Mouse (Mus musculus) forebrain, embryonic 15.5 days (tissue): ENCODE measurements around the gene Grb10. TPM values are rescaled to one million over a fixed set of nuclear protein-coding genes. Genes with fewer than 3 reads are reported as not detected.

Source experiments
- ATAC-seq: fragments of 200-750 bp; cut with Nextera tagmentation; replicated peaks from 2 replicates; pipeline ENCODE4 v1.8.0; 2017; ENCODE audit warnings: mild to moderate bottlenecking, moderate TSS enrichment, moderate library complexity
- H3K27ac ChIP-seq: fragments of 300-500 bp; sonication (generic); replicated peaks from 2 replicates; pipeline ENCODE4 v1.5.1; 2015; ENCODE audit warnings: mild to moderate bottlenecking, inconsistent platforms
- H3K27me3 ChIP-seq: fragments of 300-500 bp; sonication (generic); 2 replicates; pipeline ENCODE4 v1.6.1; 2015; ENCODE audit warnings: inconsistent platforms
- H3K36me3 ChIP-seq: fragments of 300-500 bp; sonication (generic); 2 replicates; pipeline ENCODE4 v1.6.1; 2015; ENCODE audit warnings: mild to moderate bottlenecking, inconsistent platforms
- H3K4me1 ChIP-seq: fragments of 300-500 bp; sonication (generic); 2 replicates; pipeline ENCODE4 v1.6.1; 2015; ENCODE audit warnings: inconsistent platforms
- H3K4me2 ChIP-seq: fragments of 300-500 bp; sonication (generic); replicated peaks from 2 replicates; pipeline ENCODE4 v1.6.1; 2015; ENCODE audit warnings: mild to moderate bottlenecking, inconsistent platforms
- H3K4me3 ChIP-seq: fragments of 300-500 bp; sonication (generic); 2 replicates; pipeline ENCODE4 v1.5.1; 2015; ENCODE audit warnings: mild to moderate bottlenecking, inconsistent platforms
- H3K9ac ChIP-seq: fragments of 300-500 bp; sonication (generic); replicated peaks from 2 replicates; pipeline ENCODE4 v1.6.1; 2015; ENCODE audit warnings: mild to moderate bottlenecking, inconsistent platforms
- H3K9me3 ChIP-seq: fragments of 300-500 bp; sonication (generic); 2 replicates; pipeline ENCODE4 v1.6.1; 2016; ENCODE audit warnings: inconsistent platforms
- WGBS: fragments of 180-500 bp; shearing (Covaris S2); methylation state at CpG from one replicate; pipeline ENCODE4 v1.1.7; 2015; ENCODE audit warnings: mixed read lengths; 5-methylcytosine and 5-hydroxymethylcytosine counted together
- polyA plus RNA-seq: library from polyadenylated mRNA; unstranded; fragments of >200 nt; fragmentation: Nextera tagmentation; extraction: Ambion mirVana; gene quantifications from 2 replicates; pipeline ENCODE4 v1.2.1, GENCODE M21; 2015

Gene Grb10
- polyA plus RNA-seq, 1 experiment from 2014 or later, result 97.9 TPM

GRCm38 (mm10) chr11:11953364-11954114, 84.9 kb downstream of the Grb10 start:
- Histone ChIP-seq H3K27me3 (no peaks in the 10 kb centered on the region), H3K9me3 (no peaks in the 10 kb centered on the region), H3K4me3 (no peak overlapping the region), H3K27ac (no peak overlapping the region), H3K4me1 (no peaks in the 10 kb centered on the region), H3K4me2 (no peak overlapping the region), H3K36me3 (no peaks in the 10 kb centered on the region), H3K9ac (no peak overlapping the region)
- WGBS, result 88% methylated on average over 11 of the region's 11 CpGs
- no peak for ATAC-seq

- H3K4me3 ChIP-seq, result no peak overlapping the region
- no peaks in the 10 kb centered on the region for H3K9me3 ChIP-seq
- no peak for ATAC-seq
- WGBS, result 90% methylated on average over 1 of the region's 1 CpGs
- no peak overlapping the region for H3K9ac ChIP-seq
- no peaks in the 10 kb centered on the region for H3K27me3 ChIP-seq
- H3K4me2 ChIP-seq, result no peak overlapping the region
- H3K36me3 ChIP-seq, result no peaks in the 10 kb centered on the region
- H3K27ac ChIP-seq, result no peak overlapping the region
- no peaks in the 10 kb centered on the region for H3K4me1 ChIP-seq
Observed at GRCm38 (mm10) chr11:11952569-11952968, 85.9 kb downstream of the Grb10 start.

- H3K4me2 ChIP-seq, result no peak overlapping the region
- no peak overlapping the region for H3K9ac ChIP-seq
- no peak overlapping the region for H3K4me3 ChIP-seq
- no peaks in the 10 kb centered on the region for H3K4me1 ChIP-seq
- no peak overlapping the region for H3K27ac ChIP-seq
- H3K36me3 ChIP-seq, result no peaks in the 10 kb centered on the region; the same call in 1 of the 2 replicates
- WGBS, result 61% methylated on average over 4 of the region's 4 CpGs
- H3K9me3 ChIP-seq, result no peaks in the 10 kb centered on the region
- H3K27me3 ChIP-seq, result no peaks in the 10 kb centered on the region
- no peak for ATAC-seq
Observed at GRCm38 (mm10) chr11:11948988-11949365, 89.5 kb downstream of the Grb10 start.

- Histone ChIP-seq H3K9ac (no peak overlapping the region), H3K4me3 (no peak overlapping the region), H3K4me2 (no peak overlapping the region), H3K27ac (no peak overlapping the region), H3K9me3 (no peaks in the 10 kb centered on the region), H3K36me3 (no peaks in the 10 kb centered on the region; the same call in 1 of the 2 replicates), H3K4me1 (no peaks in the 10 kb centered on the region), H3K27me3 (no peaks in the 10 kb centered on the region)
- 57% methylated on average over 9 of the region's 9 CpGs for WGBS
- ATAC-seq, result no peak
Observed at GRCm38 (mm10) chr11:11948321-11948987, 90.0 kb downstream of the Grb10 start.

GRCm38 (mm10) chr11:11947857-11948256, 90.6 kb downstream of the Grb10 start:
- no peak for ATAC-seq
- WGBS, result 85% methylated on average over 5 of the region's 5 CpGs

GRCm38 (mm10) chr11:11945766-11946165, 92.7 kb downstream of the Grb10 start:
- no peak overlapping the region for H3K4me3 ChIP-seq
- no peaks in the 10 kb centered on the region for H3K27me3 ChIP-seq
- no peak overlapping the region for H3K4me2 ChIP-seq
- H3K36me3 ChIP-seq, result no peaks in the 10 kb centered on the region; the same call in 1 of the 2 replicates
- no peaks in the 10 kb centered on the region for H3K9me3 ChIP-seq
- no peaks in the 10 kb centered on the region for H3K4me1 ChIP-seq
- WGBS, result 95% methylated on average over 4 of the region's 4 CpGs
- no peak for ATAC-seq
- no peak overlapping the region for H3K9ac ChIP-seq
- H3K27ac ChIP-seq, result no peak overlapping the region

More at GRCm38 (mm10) chr11:11947857-11948256, 90.6 kb downstream of the Grb10 start:
- no peak overlapping the region for H3K4me2 ChIP-seq
- no peaks in the 10 kb centered on the region for H3K27me3 ChIP-seq
- no peaks in the 10 kb centered on the region for H3K4me1 ChIP-seq
- H3K4me3 ChIP-seq, result no peak overlapping the region
- H3K9me3 ChIP-seq, result no peaks in the 10 kb centered on the region
- no peak overlapping the region for H3K27ac ChIP-seq
- no peak overlapping the region for H3K9ac ChIP-seq
- no peaks in the 10 kb centered on the region; the same call in 1 of the 2 replicates for H3K36me3 ChIP-seq

GRCm38 (mm10) chr11:11944814-11945213, 93.7 kb downstream of the Grb10 start:
- no peaks in the 10 kb centered on the region; the same call in 1 of the 2 replicates for H3K36me3 ChIP-seq
- H3K9ac ChIP-seq, result no peak overlapping the region
- no peak overlapping the region for H3K4me3 ChIP-seq
- no peak overlapping the region for H3K4me2 ChIP-seq
- 95% methylated on average over 4 of the region's 4 CpGs for WGBS
- H3K9me3 ChIP-seq, result no peaks in the 10 kb centered on the region
- ATAC-seq, result no peak
- no peaks in the 10 kb centered on the region for H3K4me1 ChIP-seq
- no peaks in the 10 kb centered on the region for H3K27me3 ChIP-seq
- no peak overlapping the region for H3K27ac ChIP-seq

GRCm38 (mm10) chr11:11944082-11944349, 94.5 kb downstream of the Grb10 start:
- H3K36me3 ChIP-seq, result no peaks in the 10 kb centered on the region; the same call in 1 of the 2 replicates
- H3K27me3 ChIP-seq, result no peaks in the 10 kb centered on the region
- ATAC-seq, result no peak

GRCm38 (mm10) chr11:11943240-11944081, 95.0 kb downstream of the Grb10 start:
- H3K4me2 ChIP-seq, result no peak overlapping the region
- no peak for ATAC-seq
- no peaks in the 10 kb centered on the region; the same call in 1 of the 2 replicates for H3K36me3 ChIP-seq
- no peaks in the 10 kb centered on the region for H3K27me3 ChIP-seq
- H3K27ac ChIP-seq, result no peak overlapping the region
- WGBS, result 79% methylated on average over 13 of the region's 13 CpGs
- H3K4me3 ChIP-seq, result no peak overlapping the region
- no peak overlapping the region for H3K9ac ChIP-seq
- H3K4me1 ChIP-seq, result no peaks in the 10 kb centered on the region
- no peaks in the 10 kb centered on the region for H3K9me3 ChIP-seq

More at GRCm38 (mm10) chr11:11944082-11944349, 94.5 kb downstream of the Grb10 start:
- Histone ChIP-seq H3K4me2 (no peak overlapping the region), H3K9ac (no peak overlapping the region), H3K4me1 (no peaks in the 10 kb centered on the region), H3K27ac (no peak overlapping the region), H3K4me3 (no peak overlapping the region), H3K9me3 (no peaks in the 10 kb centered on the region)

- Histone ChIP-seq H3K27me3 (no peaks in the 10 kb centered on the region), H3K4me3 (no peak overlapping the region), H3K9ac (no peak overlapping the region), H3K4me2 (no peak overlapping the region), H3K4me1 (no peaks in the 10 kb centered on the region), H3K36me3 (no peaks in the 10 kb centered on the region; the same call in 1 of the 2 replicates), H3K27ac (no peak overlapping the region), H3K9me3 (no peaks in the 10 kb centered on the region)
- 43% methylated on average over 6 of the region's 6 CpGs for WGBS
- ATAC-seq, result no peak
Observed at GRCm38 (mm10) chr11:11942320-11943217, 95.9 kb downstream of the Grb10 start.

- H3K27ac ChIP-seq, result no peak overlapping the region
Observed at GRCm38 (mm10) chr11:11940833-11941681, 97.4 kb downstream of the Grb10 start.

More at GRCm38 (mm10) chr11:11940833-11941681, 97.4 kb downstream of the Grb10 start:
- 9% methylated on average over 5 of the region's 5 CpGs for WGBS
- Histone ChIP-seq H3K4me2 (no peak overlapping the region), H3K9me3 (no peaks in the 10 kb centered on the region), H3K27me3 (no peaks in the 10 kb centered on the region), H3K4me3 (no peak overlapping the region), H3K36me3 (no peaks in the 10 kb centered on the region; the same call in 1 of the 2 replicates), H3K4me1 (no peaks in the 10 kb centered on the region), H3K9ac (no peak overlapping the region)
- ATAC-seq, result no peak
